Mouse (Mus musculus) liver, embryonic 15.5 days (tissue): Measurements from ENCODE around the gene Zcwpw1. TPM values are rescaled to one million over a fixed set of nuclear protein-coding genes. Genes with fewer than 3 reads are reported as not detected.
"Not testable (repeated sequence)": the region's sequence is repeated elsewhere in the genome, so short reads cannot be mapped to it uniquely, and the experiment has no call there.

Experiments used
- ATAC-seq: fragments of 200-750 bp; cut with Nextera tagmentation; 2 replicates; pipeline ENCODE4 v1.8.0; 2017; ENCODE audit warnings: moderate number of reproducible peaks, mild to moderate bottlenecking, moderate library complexity; ENCODE audit not compliant: insufficient read depth
- H3K27ac ChIP-seq: fragments of 300-500 bp; sonication (generic); replicated peaks from 2 replicates; pipeline ENCODE4 v1.5.1; 2015; ENCODE audit warnings: mild to moderate bottlenecking, inconsistent platforms
- H3K27me3 ChIP-seq: fragments of 300-500 bp; sonication (generic); 2 replicates; pipeline ENCODE4 v1.6.1; 2015; ENCODE audit warnings: mild to moderate bottlenecking, inconsistent platforms
- H3K36me3 ChIP-seq: fragments of 300-500 bp; sonication (generic); replicated peaks from 2 replicates; pipeline ENCODE4 v1.6.1; 2015; ENCODE audit warnings: moderate library complexity, mild to moderate bottlenecking, inconsistent platforms
- H3K4me1 ChIP-seq: fragments of 300-500 bp; sonication (generic); replicated peaks from 2 replicates; pipeline ENCODE4 v1.6.1; 2015; ENCODE audit warnings: inconsistent platforms
- H3K4me2 ChIP-seq: fragments of 300-500 bp; sonication (generic); 2 replicates; pipeline ENCODE4 v1.6.1; 2015; ENCODE audit warnings: moderate library complexity, mild to moderate bottlenecking, inconsistent platforms
- H3K4me3 ChIP-seq: fragments of 300-500 bp; sonication (generic); replicated peaks from 2 replicates; pipeline ENCODE4 v1.5.1; 2015; ENCODE audit warnings: mild to moderate bottlenecking, inconsistent platforms
- H3K9ac ChIP-seq: fragments of 300-500 bp; sonication (generic); 2 replicates; pipeline ENCODE4 v1.6.1; 2015; ENCODE audit warnings: moderate library complexity, mild to moderate bottlenecking, inconsistent platforms
- H3K9me3 ChIP-seq: fragments of 300-500 bp; sonication (generic); replicated peaks from 2 replicates; pipeline ENCODE4 v1.6.1; 2016; ENCODE audit warnings: inconsistent platforms
- WGBS: fragments of 180-500 bp; shearing (Covaris S2); methylation state at CpG from one replicate; pipeline ENCODE4 v1.1.7; 2015; ENCODE audit warnings: mixed read lengths; ENCODE audit not compliant: insufficient replicate concordance; 5-methylcytosine and 5-hydroxymethylcytosine counted together
- polyA plus RNA-seq: library from polyadenylated mRNA; unstranded; fragments of >200 nt; fragmentation: Nextera tagmentation; extraction: Ambion mirVana; gene quantifications from 2 replicates; pipeline ENCODE4 v1.2.1, GENCODE M21; 2015

Gene Zcwpw1
- polyA plus RNA-seq, 1 experiment from 2014 or later, result 3.2 TPM

GRCm38 (mm10) chr5:137823455-137824045 lies 36.0 kb downstream of the Zcwpw1 start:
- H3K4me1 ChIP-seq, result peaks cover 2% of the 10 kb centered on the region; the same call in 1 of the 2 replicates
- no peaks in the 10 kb centered on the region for H3K9me3 ChIP-seq
- H3K4me2 ChIP-seq, result no peak overlapping the region
- H3K27me3 ChIP-seq, result no peaks in the 10 kb centered on the region
- no peak for ATAC-seq
- no peak overlapping the region for H3K9ac ChIP-seq
- no peaks in the 10 kb centered on the region for H3K36me3 ChIP-seq
- 53% methylated on average over 6 of the region's 6 CpGs for WGBS
- H3K4me3 ChIP-seq, result no peak overlapping the region
- H3K27ac ChIP-seq, result no peak overlapping the region

GRCm38 (mm10) chr5:137825030-137825429 lies 37.4 kb downstream of the Zcwpw1 start:
- 59% methylated on average over 3 of the region's 3 CpGs for WGBS
- H3K4me1 ChIP-seq, result peaks cover 2% of the 10 kb centered on the region; the same call in 1 of the 2 replicates
- H3K27ac ChIP-seq, result no peak overlapping the region
- no peak overlapping the region for H3K4me3 ChIP-seq
- no peaks in the 10 kb centered on the region for H3K36me3 ChIP-seq
- no peak for ATAC-seq
- H3K4me2 ChIP-seq, result no peak overlapping the region
- H3K9me3 ChIP-seq, result no peaks in the 10 kb centered on the region
- no peak overlapping the region for H3K9ac ChIP-seq
- no peaks in the 10 kb centered on the region for H3K27me3 ChIP-seq

- Histone ChIP-seq H3K9ac (no peak overlapping the region), H3K4me2 (no peak overlapping the region), H3K4me3 (no peak overlapping the region), H3K27me3 (no peaks in the 10 kb centered on the region), H3K4me1 (peaks cover 7% of the 10 kb centered on the region; the same call in 1 of the 2 replicates), H3K27ac (no peak overlapping the region), H3K9me3 (no peaks in the 10 kb centered on the region), H3K36me3 (no peaks in the 10 kb centered on the region)
- no peak for ATAC-seq
- WGBS, result 45% methylated on average over 2 of the region's 2 CpGs
These were observed 38.4 kb downstream of the Zcwpw1 start for GRCm38 (mm10) chr5:137825971-137826370.

GRCm38 (mm10) chr5:137826421-137826820 lies 38.8 kb downstream of the Zcwpw1 start:
- no peak overlapping the region for H3K4me3 ChIP-seq
- no peak overlapping the region for H3K27ac ChIP-seq
- H3K4me1 ChIP-seq, result peaks cover 8% of the 10 kb centered on the region; the same call in 1 of the 2 replicates
- H3K9ac ChIP-seq, result no peak overlapping the region
- no peaks in the 10 kb centered on the region for H3K9me3 ChIP-seq
- H3K4me2 ChIP-seq, result no peak overlapping the region
- ATAC-seq, result no peak
- H3K36me3 ChIP-seq, result no peaks in the 10 kb centered on the region
- H3K27me3 ChIP-seq, result no peaks in the 10 kb centered on the region
- WGBS, result 24% methylated on average over 7 of the region's 7 CpGs

GRCm38 (mm10) chr5:137828694-137829093 lies 41.1 kb downstream of the Zcwpw1 start:
- Histone ChIP-seq H3K36me3 (no peaks in the 10 kb centered on the region), H3K4me1 (peaks cover 8% of the 10 kb centered on the region; the same call in 1 of the 2 replicates), H3K27me3 (no peaks in the 10 kb centered on the region), H3K27ac (no peak overlapping the region), H3K4me3 (no peak overlapping the region), H3K9ac (no peak overlapping the region), H3K4me2 (no peak overlapping the region), H3K9me3 (no peaks in the 10 kb centered on the region)
- peak; percentile 23; the same call in 1 of the 2 replicates for ATAC-seq
- WGBS, result 41% methylated on average over 6 of the region's 6 CpGs

- Histone ChIP-seq H3K4me1 (peaks cover 8% of the 10 kb centered on the region; the same call in 1 of the 2 replicates), H3K27me3 (no peaks in the 10 kb centered on the region), H3K27ac (peak overlapping the region; percentile 38; the same call in 1 of the 2 replicates), H3K4me2 (0 out of 2 replicates have a peak overlapping the region, but pooled peaks have one; percentile 1), H3K9ac (no peak overlapping the region), H3K9me3 (no peaks in the 10 kb centered on the region), H3K4me3 (no peak overlapping the region), H3K36me3 (no peaks in the 10 kb centered on the region)
- 44% methylated on average over 7 of the region's 7 CpGs for WGBS
- no peak for ATAC-seq
These were observed 42.6 kb downstream of the Zcwpw1 start for GRCm38 (mm10) chr5:137830238-137830637.

- Histone ChIP-seq H3K36me3 (no peaks in the 10 kb centered on the region), H3K27me3 (no peaks in the 10 kb centered on the region), H3K9ac (no peak overlapping the region), H3K4me3 (no peak overlapping the region), H3K9me3 (no peaks in the 10 kb centered on the region), H3K4me1 (peaks cover 6% of the 10 kb centered on the region; the same call in 1 of the 2 replicates), H3K27ac (peak overlapping the region; percentile 38; the same call in 1 of the 2 replicates), H3K4me2 (peak overlapping the region; percentile 1; the same call in 1 of the 2 replicates)
- no peak for ATAC-seq
- WGBS, result 38% methylated on average over 4 of the region's 4 CpGs
These were observed 43.5 kb downstream of the Zcwpw1 start for GRCm38 (mm10) chr5:137831106-137831505.

- WGBS, result 53% methylated on average over 6 of the region's 6 CpGs
- H3K27ac ChIP-seq, result no peak overlapping the region; the same call in 1 of the 2 replicates
- no peaks in the 10 kb centered on the region for H3K27me3 ChIP-seq
- H3K4me2 ChIP-seq, result no peak overlapping the region
- H3K36me3 ChIP-seq, result no peaks in the 10 kb centered on the region
- no peaks in the 10 kb centered on the region for H3K9me3 ChIP-seq
- no peak overlapping the region for H3K4me3 ChIP-seq
- H3K4me1 ChIP-seq, result peaks cover 6% of the 10 kb centered on the region; the same call in 1 of the 2 replicates
- no peak for ATAC-seq
- H3K9ac ChIP-seq, result no peak overlapping the region
These were observed 43.9 kb downstream of the Zcwpw1 start for GRCm38 (mm10) chr5:137831506-137831905.

- H3K36me3 ChIP-seq, result no peaks in the 10 kb centered on the region
- no peaks in the 10 kb centered on the region for H3K27me3 ChIP-seq
- H3K27ac ChIP-seq, result no peak overlapping the region
- no peak for ATAC-seq
- WGBS, result 40% methylated on average over 4 of the region's 4 CpGs
- no peak overlapping the region for H3K4me2 ChIP-seq
- H3K9me3 ChIP-seq, result no peaks in the 10 kb centered on the region
- peaks cover 6% of the 10 kb centered on the region; the same call in 1 of the 2 replicates for H3K4me1 ChIP-seq
- H3K4me3 ChIP-seq, result no peak overlapping the region
- no peak overlapping the region for H3K9ac ChIP-seq
These were observed 45.9 kb downstream of the Zcwpw1 start for GRCm38 (mm10) chr5:137833500-137833899.

- H3K27me3 ChIP-seq, H3K9ac ChIP-seq, H3K9me3 ChIP-seq, H3K36me3 ChIP-seq, H3K27ac ChIP-seq, H3K4me1 ChIP-seq, ATAC-seq: not testable (repeated sequence)
- Histone ChIP-seq H3K4me3 (peak within 1 kb of the TSS; percentile 14; the same call in 1 of the 2 replicates), H3K4me2 (peak within 1 kb of the TSS; percentile 10; the same call in 1 of the 2 replicates)
- 21% methylated on average over 2 of the region's 2 CpGs for WGBS
These were observed 48.4 kb downstream of the Zcwpw1 start, which contains the start of gene Pilra for GRCm38 (mm10) chr5:137835966-137836520. Gene Pilra (minus strand): TSS chr5:137836281.

GRCm38 (mm10) chr5:137836611-137837010 lies 49.0 kb downstream of the Zcwpw1 start:
- Histone ChIP-seq H3K4me2 (no peak overlapping the region), H3K9ac (no peak overlapping the region), H3K4me1 (no peaks in the 10 kb centered on the region), H3K36me3 (no peaks in the 10 kb centered on the region), H3K27ac (no peak overlapping the region), H3K4me3 (no peak overlapping the region), H3K9me3 (no peaks in the 10 kb centered on the region), H3K27me3 (no peaks in the 10 kb centered on the region)
- ATAC-seq, result no peak
